Mouse (Mus musculus): ENCODE measurements around the gene Cnih1. TPM values are rescaled to one million over a fixed set of nuclear protein-coding genes. Genes with fewer than 3 reads are reported as not detected.

Gene Cnih1
- total and polyA plus RNA-seq, 3 experiments = 116 to 178 (median 121) TPM

Other genes starting within 250 kb of the Cnih1 start
- gene Cdkn3, start 27.9 kb downstream of the Cnih1 start, total RNA-seq (2021) = 1 to 10 TPM; 1.2 to 2.1 TPM
- gene Cdkn3, start 27.9 kb downstream of the Cnih1 start, polyA plus RNA-seq (2012; rRNA removed) = 0.20 TPM in 1 of 2 replicates, not detected in the other
- 100 to 1,000 TPM in 1 of 2 experiments, 10 to 100 TPM in 1; 85.9 to 132 TPM for gene Gmfb, start 33.8 kb upstream of the Cnih1 start, total RNA-seq (2021)
- gene Gmfb, start 33.8 kb upstream of the Cnih1 start, polyA plus RNA-seq (2012; rRNA removed) = 3.2 and 3.7 TPM in 2 replicates
- 10 to 100 TPM; 46.7 to 50.5 TPM for gene Cgrrf1, start 43.7 kb upstream of the Cnih1 start, total RNA-seq (2021)
- 16.4 and 16.9 TPM in 2 replicates for gene Cgrrf1, start 43.7 kb upstream of the Cnih1 start, polyA plus RNA-seq (2012; rRNA removed)
- gene Samd4, start 94.4 kb upstream of the Cnih1 start, total RNA-seq (2021) = 10 to 100 TPM; 22.9 to 24.4 TPM
- gene Samd4, start 94.4 kb upstream of the Cnih1 start, polyA plus RNA-seq (2012; rRNA removed) = 14.7 and 16.5 TPM in 2 replicates

Measured in adrenal gland, adult 2 months (tissue).